Mouse (Mus musculus) lung, postnatal 36 days (tissue): ENCODE results near the gene Ms4a2.

ENCODE experiments used
- DNase-seq: peaks from one replicate; pipeline ENCODE4 v3.0.0; 2022; ENCODE audit warnings: mixed read lengths

Ms4a2 gene

GRCm38 (mm10) chr19:11574965-11575364 is 48.6 kb downstream of the Ms4a2 start:
- DNase-seq = no peak
